Mouse (Mus musculus) kidney, adult 2 months (tissue): ENCODE measurements around the gene Prpsap1. TPM values are rescaled to one million over a fixed set of nuclear protein-coding genes. Genes with fewer than 3 reads are reported as not detected.
A peak's percentile ranks its signal among the peaks of the same experiment; 100 is the strongest.

Source experiments
- DNase-seq: peaks from one replicate; pipeline ENCODE4 v3.0.0; 2021
- H3K27ac ChIP-seq: fragments of 200-500 bp; 2 replicates; pipeline ENCODE4 v1.5.1; 2012; ENCODE audit warnings: low read depth, low read length, control low read depth, inconsistent platforms; ENCODE audit not compliant: insufficient read depth
- H3K27me3 ChIP-seq: fragments of 200-500 bp; replicated peaks from 2 replicates; pipeline ENCODE4 v1.6.1; 2012; ENCODE audit warnings: mild to moderate bottlenecking, moderate library complexity, low read length, inconsistent platforms; ENCODE audit not compliant: control insufficient read depth, insufficient read depth
- H3K36me3 ChIP-seq: fragments of 200-500 bp; 2 replicates; pipeline ENCODE4 v1.6.1; 2012; ENCODE audit warnings: mild to moderate bottlenecking, moderate library complexity, low read length, inconsistent platforms; ENCODE audit not compliant: control insufficient read depth, insufficient read depth
- H3K4me1 ChIP-seq: fragments of 200-500 bp; 2 replicates; pipeline ENCODE4 v1.6.1; 2011; ENCODE audit warnings: low read length; ENCODE audit not compliant: control insufficient read depth, insufficient read depth
- H3K4me3 ChIP-seq: fragments of 200-500 bp; 2 replicates; pipeline ENCODE4 v1.5.1; 2011; ENCODE audit warnings: mild to moderate bottlenecking, low read depth, low read length, control low read depth; ENCODE audit not compliant: insufficient read depth
- CTCF ChIP-seq: fragments of 200-500 bp; conservative IDR thresholded peaks from 2 replicates; pipeline ENCODE4 v1.5.1; 2011; ENCODE audit warnings: low read depth, mild to moderate bottlenecking, control low read depth, low read length, moderate library complexity, mixed read lengths; ENCODE audit not compliant: insufficient read depth, insufficient read length
- POLR2A ChIP-seq: fragments of 200-500 bp; IDR thresholded peaks from one replicate; pipeline ENCODE4 v1.6.1; 2011; ENCODE audit warnings: low read depth, low read length, control low read depth
- WGBS: fragments of 180-500 bp; shearing (Covaris S2); methylation state at CpG from one replicate; pipeline ENCODE4 v1.1.7; 2018; 5-methylcytosine and 5-hydroxymethylcytosine counted together
- polyA plus RNA-seq: library from polyadenylated mRNA; depleted of rRNA; stranded (reverse); fragments of >200 nt; gene quantifications from 2 replicates; pipeline ENCODE4 v1.2.3, GENCODE M21; 2012

The Prpsap1 gene
- polyA plus RNA-seq, 1 experiment, result 87.5 TPM

GRCm38 (mm10) chr11:116505573-116505972 lies 11.6 kb upstream of the Prpsap1 start:
- WGBS, result 75% methylated on average over 5 of the region's 5 CpGs
- Histone ChIP-seq H3K4me3 (no peak overlapping the region), H3K27ac (no peak overlapping the region), H3K36me3 (no peaks in the 10 kb centered on the region), H3K27me3 (no peaks in the 10 kb centered on the region), H3K4me1 (peaks cover 8% of the 10 kb centered on the region; the same call in 1 of the 2 replicates)
- DNase-seq, result no peak
- no peak for TF ChIP-seq CTCF
- TF ChIP-seq POLR2A, result no peak

GRCm38 (mm10) chr11:116504516-116504915 lies 10.5 kb upstream of the Prpsap1 start:
- H3K27ac ChIP-seq, result no peak overlapping the region
- DNase-seq, result no peak
- TF ChIP-seq POLR2A (no peak), CTCF (no peak)
- H3K27me3 ChIP-seq, result no peaks in the 10 kb centered on the region
- H3K4me1 ChIP-seq, result peaks cover 8% of the 10 kb centered on the region; the same call in 1 of the 2 replicates
- no peaks in the 10 kb centered on the region for H3K36me3 ChIP-seq
- 85% methylated on average over 17 of the region's 17 CpGs for WGBS
- H3K4me3 ChIP-seq, result no peak overlapping the region

- Histone ChIP-seq H3K4me1 (peaks cover 8% of the 10 kb centered on the region; the same call in 1 of the 2 replicates), H3K27me3 (no peaks in the 10 kb centered on the region), H3K27ac (no peak overlapping the region), H3K36me3 (no peaks in the 10 kb centered on the region), H3K4me3 (no peak overlapping the region)
- DNase-seq, result peak; percentile 60
- TF ChIP-seq POLR2A (no peak), CTCF (peak; percentile 52)
- 15% methylated on average over 7 of the region's 7 CpGs for WGBS
These were observed 7.2 kb upstream of the Prpsap1 start for GRCm38 (mm10) chr11:116501005-116501746.

- no peak for DNase-seq
- Histone ChIP-seq H3K27ac (no peak overlapping the region), H3K27me3 (no peaks in the 10 kb centered on the region), H3K4me1 (peaks cover 8% of the 10 kb centered on the region; the same call in 1 of the 2 replicates), H3K4me3 (no peak overlapping the region), H3K36me3 (no peaks in the 10 kb centered on the region)
- TF ChIP-seq CTCF (no peak), POLR2A (no peak)
- WGBS, result 60% methylated on average over 6 of the region's 6 CpGs
These were observed 5.0 kb upstream of the Prpsap1 start for GRCm38 (mm10) chr11:116499018-116499417.

GRCm38 (mm10) chr11:116498596-116498995 lies 4.6 kb upstream of the Prpsap1 start:
- no peak for TF ChIP-seq CTCF
- TF ChIP-seq POLR2A, result no peak
- Histone ChIP-seq H3K27me3 (no peaks in the 10 kb centered on the region), H3K4me1 (peaks cover 8% of the 10 kb centered on the region; the same call in 1 of the 2 replicates), H3K27ac (no peak overlapping the region), H3K36me3 (no peaks in the 10 kb centered on the region), H3K4me3 (no peak overlapping the region)
- DNase-seq, result no peak
- WGBS, result 38% methylated on average over 34 of the region's 34 CpGs

- H3K27ac ChIP-seq, result no peak overlapping the region
- H3K4me1 ChIP-seq, result no peaks in the 10 kb centered on the region; the same call in 1 of the 2 replicates
- TF ChIP-seq POLR2A (no peak), CTCF (no peak)
- H3K4me3 ChIP-seq, result no peak overlapping the region
- H3K27me3 ChIP-seq, result no peaks in the 10 kb centered on the region
- H3K36me3 ChIP-seq, result no peaks in the 10 kb centered on the region
- 83% methylated on average over 4 of the region's 4 CpGs for WGBS
- no peak for DNase-seq
These were observed 3.3 kb upstream of the Prpsap1 start for GRCm38 (mm10) chr11:116497313-116497712.

GRCm38 (mm10) chr11:116494474-116495174 lies 622 bp upstream of the Prpsap1 start:
- Histone ChIP-seq H3K36me3 (no peaks in the 10 kb centered on the region), H3K27ac (peak overlapping the region; percentile 13), H3K4me3 (no peak overlapping the region), H3K27me3 (no peaks in the 10 kb centered on the region), H3K4me1 (peaks cover 4% of the 10 kb centered on the region; the same call in 1 of the 2 replicates)
- DNase-seq, result peak; percentile 73
- TF ChIP-seq CTCF, result no peak
- TF ChIP-seq POLR2A, result no peak
- WGBS, result 48% methylated on average over 13 of the region's 13 CpGs
